In the genomic region with DNA sequence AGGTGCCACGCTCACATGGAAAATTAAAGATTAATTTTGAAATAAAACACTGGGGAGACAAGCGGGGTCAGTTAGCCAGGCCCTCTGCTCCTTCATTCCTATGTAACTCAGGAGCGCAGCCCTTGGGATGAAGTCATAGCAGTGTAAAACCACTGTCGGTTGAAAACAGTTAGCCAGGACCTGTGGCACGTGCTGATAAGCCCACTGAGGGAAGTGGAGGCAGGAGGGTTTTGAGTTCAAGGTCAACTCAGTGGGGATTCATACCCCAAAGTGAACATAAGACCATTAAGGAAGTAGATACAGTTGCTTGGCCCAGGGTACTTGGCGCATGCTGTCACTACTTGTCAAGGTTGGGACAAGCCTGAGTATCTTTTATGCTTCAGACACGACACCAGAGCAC, we compare ENCODE assay signal across 27 mouse cellular contexts.
"Had no signal": no experiment of that assay in that cellular context is flagged by ENCODE, and none has a peak within 500 bp of the region (broad histone marks: within the 10 kb centered on the region; RNA-seq: fewer than 3 reads in every experiment).

No protein-coding gene starts in this region.

- ATAC-seq: hindbrain, postnatal 0 days; intestine, embryonic 16.5 days; liver, embryonic 12.5 days had no signal

- H3K9ac ChIP-seq: heart, embryonic 13.5 days; heart, embryonic 15.5 days; hindbrain, embryonic 13.5 days; hindbrain, embryonic 15.5 days; kidney, embryonic 15.5 days; limb, embryonic 13.5 days; limb, embryonic 15.5 days; liver, embryonic 12.5 days; liver, embryonic 14.5 days had no signal

- DNase-seq: gastrocnemius, postnatal 14 days; gastrocnemius, postnatal 36 days; heart, adult 11 months; heart, adult 2 months; heart, postnatal 14 days; heart, postnatal 36 days; kidney, adult 11 months; kidney, adult 2 months; kidney, adult 9 months; kidney, postnatal 10 days; kidney, postnatal 25 days; kidney, postnatal 4 days; layer of hippocampus, adult 9-11 months; layer of hippocampus, postnatal 36 days; left cerebral cortex, postnatal 4 days had no signal

- H3K9me3 ChIP-seq: heart, embryonic 13.5 days; heart, embryonic 15.5 days; hindbrain, embryonic 13.5 days; hindbrain, embryonic 15.5 days; kidney, embryonic 15.5 days; limb, embryonic 13.5 days; limb, embryonic 15.5 days; liver, embryonic 12.5 days had no signal

- H3K27me3 ChIP-seq: heart, embryonic 13.5 days; heart, embryonic 15.5 days; hindbrain, embryonic 13.5 days; hindbrain, embryonic 15.5 days; kidney, embryonic 15.5 days; limb, embryonic 13.5 days; limb, embryonic 15.5 days; liver, embryonic 12.5 days had no signal

- H3K4me2 ChIP-seq: heart, embryonic 11.5 days; heart, embryonic 13.5 days; heart, embryonic 15.5 days; hindbrain, embryonic 13.5 days; hindbrain, embryonic 15.5 days; kidney, embryonic 15.5 days; limb, embryonic 13.5 days; limb, embryonic 15.5 days; liver, embryonic 12.5 days had no signal

- H3K4me3 ChIP-seq: heart, adult 2 months; heart, embryonic 13.5 days; heart, embryonic 15.5 days; hindbrain, embryonic 13.5 days; hindbrain, embryonic 15.5 days; kidney, embryonic 15.5 days; limb, embryonic 13.5 days; limb, embryonic 15.5 days; liver, embryonic 12.5 days had no signal

- H3K27ac ChIP-seq: heart, adult 2 months; heart, embryonic 13.5 days; heart, embryonic 15.5 days; hindbrain, embryonic 13.5 days; hindbrain, embryonic 15.5 days; hindbrain, postnatal 0 days; kidney, embryonic 15.5 days; limb, embryonic 13.5 days; limb, embryonic 15.5 days; liver, embryonic 12.5 days; liver, embryonic 14.5 days had no signal
